Mouse (Mus musculus) liver, postnatal 0 days (tissue): ENCODE measurements around the gene Smim11.

Source experiments
- CTCF ChIP-seq: sonication (generic); IDR thresholded peaks from 2 replicates; pipeline ENCODE4 v1.5.1; 2016; ENCODE audit warnings: antibody characterized with exemption, low read depth
- EP300 ChIP-seq: IDR thresholded peaks from 2 replicates; pipeline ENCODE4 v1.6.1; 2016; ENCODE audit warnings: antibody characterized with exemption, low read depth, mild to moderate bottlenecking

- TF ChIP-seq CTCF: no peak
- TF ChIP-seq EP300: no peak
These were observed 25.6 kb upstream of the Smim11 start for GRCm38 (mm10) chr16:92275526-92275925.
